Mouse (Mus musculus) adipose tissue, adult 10 weeks (tissue): ENCODE measurements around the gene Phxr2. TPM values are rescaled to one million over a fixed set of nuclear protein-coding genes. Genes with fewer than 3 reads are reported as not detected.

ENCODE experiments used
- polyA plus RNA-seq: library from polyadenylated mRNA; stranded (reverse); fragments of 350-450 nt; fragmentation: Illumina TruSeq; extraction: RNeasy Lipid Tissue Mini Kit (QIAGEN cat#74804); gene quantifications from one replicate; pipeline ENCODE4 v1.2.3, GENCODE M21; 2014; ENCODE audit warnings: low read depth, low replicate concordance

Gene Phxr2
- polyA plus RNA-seq, result not detected

DNA sequence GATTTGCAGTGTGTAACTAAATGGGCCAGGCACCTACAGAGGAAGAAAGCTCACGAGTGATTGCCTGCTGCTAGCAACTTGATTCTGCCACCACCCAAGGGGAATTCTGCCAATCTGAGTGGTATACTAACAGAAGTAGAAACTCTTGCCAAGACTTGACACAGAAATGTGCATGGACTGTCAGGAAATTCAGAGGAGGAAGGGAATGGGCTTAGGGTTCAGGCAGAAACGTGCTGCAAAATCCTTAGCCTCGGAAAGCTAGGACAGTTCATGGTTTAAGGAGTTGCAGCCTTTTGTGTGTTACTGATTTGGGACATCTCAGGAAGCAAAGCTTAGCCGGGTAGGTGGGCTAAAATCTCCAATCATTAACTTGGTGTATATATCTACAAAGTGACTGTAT is at the start of gene Phxr2:
Gene Phxr2 (minus strand): TSS at position 101 of the 400 bp plus-strand sequence.

DNA sequence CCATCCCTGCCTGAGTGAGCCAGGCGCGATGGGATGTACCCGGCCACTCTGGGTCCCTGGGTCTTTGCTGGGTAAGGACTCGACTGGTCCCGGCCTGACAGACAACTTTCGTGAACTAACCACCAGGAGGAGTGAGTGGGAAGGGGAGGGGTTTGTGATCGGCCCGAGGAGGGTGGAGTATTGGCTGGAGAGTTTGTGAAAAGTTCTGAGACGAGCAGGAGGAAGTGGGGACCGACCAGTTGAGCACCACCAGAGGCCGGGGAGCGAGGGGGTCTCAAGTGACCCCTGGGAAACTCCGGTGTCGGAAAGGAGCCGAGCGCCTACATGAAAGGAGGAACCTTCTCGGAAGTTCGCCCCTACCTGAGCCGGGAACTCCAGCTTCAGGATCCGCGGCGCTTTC is 18.2 kb downstream of the Phxr2 start, which contains the start of gene Galnt4:
Gene Galnt4 (plus strand): TSS at position 196 of the 400 bp plus-strand sequence.

DNA sequence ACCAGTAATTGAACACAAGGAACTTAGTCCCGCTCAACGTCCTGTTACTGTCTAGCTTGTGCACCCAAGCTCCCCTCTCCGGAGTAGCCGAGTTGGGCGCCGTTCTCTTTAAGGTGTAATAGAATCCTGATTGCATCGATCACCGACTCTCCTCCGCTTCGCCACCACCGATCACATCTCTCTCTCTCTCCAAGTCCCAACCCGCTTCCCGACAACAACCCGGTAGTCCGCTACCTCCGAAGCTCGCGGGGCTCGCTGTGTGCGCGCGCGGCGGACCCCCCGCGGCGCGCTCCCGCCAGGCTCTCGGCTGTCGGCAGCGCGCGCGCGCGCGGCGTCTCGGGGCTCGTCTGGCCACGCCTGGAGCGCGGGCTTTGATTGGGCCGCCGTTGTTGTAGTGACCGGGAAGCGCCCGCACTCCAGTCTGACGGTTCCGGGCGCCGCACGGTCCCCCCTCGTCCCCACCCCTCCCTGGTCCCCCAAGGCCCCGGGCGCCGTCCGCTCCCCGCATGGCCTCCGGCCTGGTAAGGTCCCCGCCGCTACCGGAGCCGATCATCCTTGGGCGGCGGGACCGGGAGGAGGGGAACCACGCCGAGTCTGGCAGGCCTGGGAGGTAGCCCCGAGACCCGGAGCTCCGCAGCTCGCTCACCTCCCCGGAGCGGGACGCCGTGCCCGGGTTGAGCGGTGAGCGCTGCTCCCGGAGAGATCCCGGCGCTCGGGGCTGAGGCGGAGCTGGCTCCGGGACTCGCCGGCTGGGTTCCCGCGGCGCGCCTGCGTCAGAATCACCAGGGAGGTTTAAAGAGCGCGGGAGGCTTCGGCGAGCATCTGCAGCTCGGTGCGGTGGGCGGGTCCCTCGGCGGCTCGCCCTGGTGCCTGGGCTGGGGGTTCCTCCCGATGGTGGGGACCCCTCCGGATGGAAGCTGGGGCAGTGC is 19.2 kb downstream of the Phxr2 start, which contains the start of gene Poc1b:
Gene Poc1b (plus strand): TSS at position 334 of the 929 bp plus-strand sequence.

Other genes with a start within 250 kb of the Phxr2 start
- 44.1 TPM for gene Atp2b1, start 211.9 kb downstream of the Phxr2 start, polyA plus RNA-seq
- gene Poc1b, start 19.3 kb downstream of the Phxr2 start, polyA plus RNA-seq, result 8.7 TPM
- 10.2 TPM for gene Galnt4, start 18.2 kb downstream of the Phxr2 start, polyA plus RNA-seq
- gene Dusp6, start 136.9 kb upstream of the Phxr2 start, polyA plus RNA-seq, result 76.8 TPM